Mouse (Mus musculus) urinary bladder, postnatal 25 days (tissue): ENCODE data around the gene Unc119b.
A peak's percentile ranks its signal among the peaks of the same experiment; 100 is the strongest.
"Not testable (repeated sequence)": the region's sequence is repeated elsewhere in the genome, so short reads cannot be mapped to it uniquely, and the experiment has no call there.

Experiments used
- DNase-seq: peaks from one replicate; pipeline ENCODE4 v3.0.0; 2022; ENCODE audit warnings: low spot score

Unc119b gene

GRCm38 (mm10) chr5:115158040-115158983, 23.5 kb upstream of the Unc119b start, which contains the start of gene Mlec:
Gene Mlec, minus strand, starts transcription at chr5:115158179.
- DNase-seq = peak; percentile 96

GRCm38 (mm10) chr5:115156933-115157589, 22.3 kb upstream of the Unc119b start:
- peak; percentile 21 for DNase-seq

- DNase-seq = no peak
These were observed 21.6 kb upstream of the Unc119b start for GRCm38 (mm10) chr5:115156401-115156800.

GRCm38 (mm10) chr5:115155831-115156230, 21.1 kb upstream of the Unc119b start:
- DNase-seq = no peak

GRCm38 (mm10) chr5:115155156-115155631, 20.4 kb upstream of the Unc119b start:
- no peak for DNase-seq

GRCm38 (mm10) chr5:115152132-115152956, 17.6 kb upstream of the Unc119b start:
- DNase-seq = no peak

- no peak for DNase-seq
These were observed 16.7 kb upstream of the Unc119b start for GRCm38 (mm10) chr5:115151457-115151856.

GRCm38 (mm10) chr5:115150991-115151390, 16.2 kb upstream of the Unc119b start:
- DNase-seq = no peak

GRCm38 (mm10) chr5:115149675-115150459, 15.1 kb upstream of the Unc119b start:
- DNase-seq = no peak

GRCm38 (mm10) chr5:115148872-115149271, 14.1 kb upstream of the Unc119b start:
- not testable (repeated sequence) for DNase-seq

- no peak for DNase-seq
These were observed 13.6 kb upstream of the Unc119b start for GRCm38 (mm10) chr5:115148378-115148777.

- no peak for DNase-seq
These were observed 12.6 kb upstream of the Unc119b start for GRCm38 (mm10) chr5:115147388-115147787.

- DNase-seq = no peak
These were observed 12.0 kb upstream of the Unc119b start for GRCm38 (mm10) chr5:115146747-115147130.

GRCm38 (mm10) chr5:115145976-115146746, 11.4 kb upstream of the Unc119b start:
- DNase-seq = no peak

GRCm38 (mm10) chr5:115145253-115145968, 10.6 kb upstream of the Unc119b start:
- no peak for DNase-seq

- DNase-seq = no peak
These were observed 9.7 kb upstream of the Unc119b start for GRCm38 (mm10) chr5:115144471-115144870.

- no peak for DNase-seq
These were observed 8.8 kb upstream of the Unc119b start for GRCm38 (mm10) chr5:115143552-115143951.

GRCm38 (mm10) chr5:115142166-115142697, 7.5 kb upstream of the Unc119b start:
- no peak for DNase-seq

- no peak for DNase-seq
These were observed 6.0 kb upstream of the Unc119b start for GRCm38 (mm10) chr5:115140726-115141125.
